Mouse (Mus musculus) spleen, embryonic (tissue): Measurements from ENCODE around the gene Usp48.

Experiments
- CTCF ChIA-PET: fragments of 350-600 bp; sonication (Branson Sonifier 250); formaldehyde crosslinking; loops from one replicate; lab custom pipeline; 2022; lab: Charles Lee

Usp48 gene

DNA sequence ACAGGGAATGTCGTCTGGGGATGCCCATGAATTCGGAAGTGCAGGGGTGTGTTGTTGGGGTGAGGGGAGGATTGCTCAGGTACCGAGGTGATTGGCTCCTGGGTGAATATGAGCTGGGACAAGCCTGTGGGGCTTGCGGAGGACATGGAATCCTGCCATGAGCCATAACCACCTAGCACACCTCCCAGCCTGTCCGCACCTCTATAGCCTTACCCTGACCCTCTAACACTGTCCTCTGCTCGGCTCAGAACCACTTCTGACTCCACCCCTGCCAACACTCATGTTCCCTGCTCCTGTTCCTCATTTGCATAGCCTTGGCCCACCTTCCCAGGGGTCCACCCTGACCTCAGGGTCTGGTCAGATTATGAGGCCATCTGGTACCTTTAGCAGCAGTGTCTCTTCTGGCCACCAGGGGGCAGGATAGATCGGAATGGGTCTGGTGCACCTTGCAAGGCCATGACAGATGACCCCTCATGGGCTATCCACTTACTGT is 89.5 kb downstream of the Usp48 start:
- CTCF ChIA-PET: interaction anchor here (0.6 kb wide), 1 partner anchor 11 kb away, joined by 5 read pairs; no protein-coding TSS in a partner anchor

DNA sequence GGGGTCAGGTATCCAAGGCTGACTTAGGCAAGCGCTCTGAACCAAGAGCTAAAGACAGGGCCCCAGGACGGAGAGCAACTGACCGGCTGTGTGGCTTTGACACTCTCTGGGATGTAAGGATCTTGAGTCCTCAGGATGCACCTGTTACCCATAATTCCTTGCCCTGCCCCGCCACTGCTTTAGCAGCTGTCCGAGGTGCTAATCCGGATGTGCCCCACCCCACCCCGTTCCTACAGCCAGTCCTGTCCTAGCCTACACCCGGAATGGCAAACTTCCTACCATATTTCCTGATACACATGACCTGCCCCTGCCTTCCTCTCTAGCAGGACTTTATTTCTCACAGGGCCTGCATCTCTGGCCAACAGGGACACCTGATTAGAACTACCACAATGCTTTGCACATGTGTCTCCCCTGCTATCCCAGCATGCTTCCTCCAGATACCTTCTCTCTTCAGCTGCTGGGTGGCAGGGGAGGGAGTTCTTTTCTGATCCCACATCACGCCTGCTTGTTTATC is 91.3 kb downstream of the Usp48 start:
- CTCF ChIA-PET: interaction anchor here (1.1 kb wide), 2 partner anchors 9 to 37 kb away, joined by 3 read pairs; no protein-coding TSS in a partner anchor

DNA sequence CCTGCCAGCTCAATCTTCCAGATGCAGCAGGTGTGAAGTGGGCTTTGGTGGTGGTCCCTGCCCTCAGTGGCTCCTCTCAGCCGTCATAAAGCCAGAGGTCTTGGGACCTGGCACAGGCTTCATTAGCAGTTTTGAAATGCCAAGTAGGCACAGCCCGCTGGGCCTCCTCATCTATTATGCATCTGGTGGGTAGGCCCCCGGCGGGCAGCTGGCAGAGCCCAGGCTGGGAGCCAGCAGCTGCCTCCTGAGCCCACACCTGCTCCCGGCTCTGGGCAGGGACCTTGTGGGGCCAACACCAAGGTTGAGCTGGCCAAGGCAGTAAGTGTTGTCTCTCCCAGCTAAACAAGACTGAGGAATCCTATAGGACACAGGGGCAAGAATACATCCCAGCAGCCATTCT is 92.7 kb downstream of the Usp48 start:
- CTCF ChIA-PET: interaction anchor here (0.5 kb wide), 1 partner anchor 854 kb away, joined by 3 read pairs; no protein-coding TSS in a partner anchor

DNA sequence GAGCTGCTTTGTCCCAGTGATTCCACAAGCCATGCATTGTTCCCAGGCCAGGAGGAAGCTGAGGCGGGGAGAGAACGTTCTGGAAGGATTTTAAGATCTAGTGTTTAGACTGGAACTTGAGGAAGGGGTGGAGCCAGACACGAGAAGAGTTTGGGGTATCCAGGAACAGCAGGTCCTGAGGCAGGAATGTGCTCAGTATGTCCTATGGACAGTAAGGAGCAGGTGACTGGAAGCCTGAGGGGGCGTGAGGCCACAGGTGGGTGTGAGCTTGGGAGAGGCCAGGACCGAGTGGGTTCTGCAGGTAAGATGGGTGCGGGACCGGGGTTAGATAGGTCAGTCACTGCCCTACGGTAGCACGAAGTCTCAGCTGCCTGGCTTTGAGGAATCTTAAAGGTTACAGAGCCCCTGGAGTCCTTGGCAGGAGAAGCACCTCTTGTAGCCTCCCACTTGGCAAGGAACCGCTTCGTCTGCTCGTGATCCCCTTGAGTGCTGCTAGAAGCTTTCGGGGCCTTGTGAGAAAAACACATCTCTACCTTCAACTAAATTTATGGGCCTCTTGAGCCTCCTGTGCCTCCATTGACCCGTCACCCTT is 93.8 kb downstream of the Usp48 start:
- CTCF ChIA-PET: interaction anchor here (0.6 kb wide), 1 partner anchor 26 kb away, joined by 4 read pairs; no protein-coding TSS in a partner anchor

DNA sequence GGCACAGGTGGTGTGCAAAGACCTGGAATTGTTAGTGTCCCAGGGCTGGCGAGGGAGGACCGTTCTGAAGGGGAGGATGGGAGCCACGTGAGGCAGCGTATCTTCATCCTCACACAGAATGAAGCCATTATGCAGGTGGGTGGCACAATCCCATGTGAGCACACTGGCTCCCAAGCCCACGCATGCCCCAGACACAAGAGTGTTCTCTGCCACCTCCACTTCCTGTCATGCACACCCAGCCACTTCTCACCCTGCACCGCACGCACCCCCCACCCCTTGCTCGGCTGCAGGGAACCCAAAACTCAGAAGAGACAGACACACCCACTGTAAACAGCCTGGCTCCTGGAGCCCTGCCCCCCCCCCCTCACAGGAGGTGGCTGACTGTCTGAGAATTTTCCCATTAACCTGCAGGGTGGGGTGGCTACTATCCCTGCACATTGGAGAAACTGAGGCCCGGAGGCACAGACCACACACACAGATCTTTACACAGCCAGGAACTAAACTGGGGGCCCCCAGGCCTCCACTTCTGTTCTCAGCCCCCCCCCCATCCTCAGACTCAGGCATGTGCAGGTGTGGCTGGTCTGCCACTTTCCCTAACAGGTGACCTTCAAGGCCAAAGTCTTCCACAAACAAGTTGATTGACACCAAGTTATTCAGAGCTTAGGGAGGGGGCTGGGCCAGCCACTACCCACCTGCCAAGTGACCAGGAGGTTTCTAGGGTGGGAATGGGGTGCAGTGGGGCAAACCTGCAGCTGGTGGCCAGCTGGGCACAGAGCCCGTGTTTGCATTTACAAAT is 98.8 kb downstream of the Usp48 start:
- CTCF ChIA-PET: no interaction called here

DNA sequence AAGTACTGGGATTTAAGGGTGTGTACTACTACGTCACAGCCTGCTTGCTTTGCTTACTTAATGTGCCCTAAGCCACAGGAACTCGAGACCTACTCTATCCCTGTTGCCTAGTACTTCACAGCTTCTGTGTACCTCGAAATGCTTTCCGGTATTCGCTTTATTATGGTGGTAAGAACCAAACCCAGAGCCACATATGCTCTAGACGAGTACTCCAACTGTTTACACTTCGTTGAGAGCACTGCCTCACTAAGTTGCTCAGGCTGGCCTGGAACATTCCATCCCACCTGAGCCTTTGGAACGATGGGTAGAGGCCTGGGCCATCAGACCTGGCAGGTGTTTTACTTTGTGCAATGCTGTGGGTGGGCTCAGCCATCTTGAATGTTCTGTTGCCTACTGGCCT is 101.7 kb downstream of the Usp48 start:
- CTCF ChIA-PET: no interaction called here

DNA sequence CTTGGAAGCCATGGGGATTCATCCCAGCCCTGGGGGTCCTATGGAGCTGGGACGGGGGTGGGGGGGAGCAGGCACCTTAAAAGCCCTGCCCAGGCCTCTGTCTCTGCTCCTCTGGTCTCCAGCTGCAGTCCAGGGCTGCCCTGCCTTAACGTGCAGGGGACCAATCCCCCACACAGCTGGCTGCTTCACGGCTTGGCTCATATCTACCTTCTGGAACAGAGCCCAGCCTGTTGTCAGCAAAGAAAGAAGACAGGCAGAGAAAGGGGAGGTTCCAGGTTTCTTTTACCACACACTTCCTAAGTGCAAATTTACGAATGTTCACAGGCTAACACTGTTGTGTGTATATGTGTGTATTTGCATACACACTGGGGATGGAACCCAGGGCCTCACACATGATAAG is 102.3 kb downstream of the Usp48 start:
- CTCF ChIA-PET: no interaction called here

DNA sequence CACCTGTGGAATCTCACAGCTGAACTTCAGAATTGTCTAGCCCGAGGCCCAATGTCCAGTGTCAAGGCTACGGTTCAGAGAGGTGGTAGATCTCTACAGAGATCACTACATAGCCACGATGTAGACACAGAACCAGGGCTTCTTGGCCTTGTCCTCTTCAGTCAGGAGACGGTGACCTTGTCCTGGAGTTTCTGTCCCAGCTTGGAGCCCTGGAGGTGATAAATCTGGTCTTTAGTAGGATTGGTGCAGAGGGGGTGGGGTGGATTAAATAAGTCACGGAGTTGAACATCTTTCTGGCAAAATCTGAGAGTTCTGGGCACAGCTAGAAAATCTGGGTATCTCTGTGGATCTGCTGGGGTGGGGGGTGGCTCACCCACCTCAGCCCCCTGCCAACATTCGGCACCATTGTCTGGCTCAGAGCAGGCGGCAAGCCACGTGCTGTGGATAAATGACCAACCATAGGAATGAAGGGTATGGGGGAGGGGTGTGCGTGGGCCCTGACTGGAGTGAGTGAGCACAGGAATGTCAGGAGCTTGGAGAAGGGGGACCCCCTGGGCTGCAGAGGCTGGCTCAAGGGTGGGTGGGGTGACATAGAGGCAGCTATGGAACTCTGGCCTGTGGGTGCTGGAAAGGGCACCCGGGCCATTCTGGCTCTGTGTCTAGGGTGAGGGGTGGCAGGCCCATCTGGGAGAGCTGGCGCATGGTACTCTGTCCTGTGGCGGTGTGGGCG is 103.8 kb downstream of the Usp48 start:
- CTCF ChIA-PET: no interaction called here

DNA sequence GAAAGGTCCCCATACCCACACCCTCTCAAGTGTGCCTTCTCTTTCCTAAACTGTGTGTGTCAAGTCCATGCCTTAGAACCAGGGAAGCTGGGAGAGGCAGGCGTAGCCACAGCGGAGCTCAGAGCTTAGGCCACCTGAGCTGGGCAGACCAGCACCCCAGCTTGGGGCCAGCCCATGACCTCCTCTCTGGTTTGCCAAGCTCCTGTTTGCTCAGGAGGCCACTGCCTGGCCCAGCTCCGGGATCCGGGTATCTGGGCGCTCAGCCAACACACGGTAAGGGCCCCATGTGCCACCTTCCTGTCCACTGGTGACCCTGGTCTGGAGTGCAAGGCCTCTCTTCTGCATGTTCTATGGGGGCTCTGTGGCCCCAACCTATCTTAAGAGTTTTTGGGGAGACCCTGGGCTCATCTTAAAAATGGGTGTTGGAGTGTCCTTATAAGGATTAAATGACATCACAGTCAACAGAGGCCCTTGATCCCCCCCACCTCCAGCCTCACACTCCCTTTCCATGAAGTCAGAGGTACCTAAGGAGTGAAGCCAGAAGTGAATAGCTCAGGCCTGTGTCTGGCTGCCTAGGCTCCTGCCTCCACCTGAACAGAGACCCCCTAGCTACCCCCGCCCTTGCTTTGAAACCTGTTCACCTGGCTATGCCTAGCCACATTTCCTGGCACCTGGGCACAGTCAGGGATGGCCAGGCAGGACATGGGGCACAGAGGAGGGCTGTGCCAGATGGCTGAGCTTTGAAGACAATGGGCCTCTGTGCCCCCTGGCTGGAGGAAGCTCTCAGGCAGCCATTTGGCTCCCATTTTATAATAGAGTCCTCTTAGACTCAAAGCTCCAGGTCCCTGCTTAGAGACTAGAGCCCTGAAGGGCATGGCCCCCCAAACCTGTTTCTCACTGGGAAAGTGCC is 104.8 kb downstream of the Usp48 start:
- CTCF ChIA-PET: interaction anchor here (0.7 kb wide), 1 partner anchor 22 kb away, joined by 3 read pairs; no protein-coding TSS in a partner anchor

DNA sequence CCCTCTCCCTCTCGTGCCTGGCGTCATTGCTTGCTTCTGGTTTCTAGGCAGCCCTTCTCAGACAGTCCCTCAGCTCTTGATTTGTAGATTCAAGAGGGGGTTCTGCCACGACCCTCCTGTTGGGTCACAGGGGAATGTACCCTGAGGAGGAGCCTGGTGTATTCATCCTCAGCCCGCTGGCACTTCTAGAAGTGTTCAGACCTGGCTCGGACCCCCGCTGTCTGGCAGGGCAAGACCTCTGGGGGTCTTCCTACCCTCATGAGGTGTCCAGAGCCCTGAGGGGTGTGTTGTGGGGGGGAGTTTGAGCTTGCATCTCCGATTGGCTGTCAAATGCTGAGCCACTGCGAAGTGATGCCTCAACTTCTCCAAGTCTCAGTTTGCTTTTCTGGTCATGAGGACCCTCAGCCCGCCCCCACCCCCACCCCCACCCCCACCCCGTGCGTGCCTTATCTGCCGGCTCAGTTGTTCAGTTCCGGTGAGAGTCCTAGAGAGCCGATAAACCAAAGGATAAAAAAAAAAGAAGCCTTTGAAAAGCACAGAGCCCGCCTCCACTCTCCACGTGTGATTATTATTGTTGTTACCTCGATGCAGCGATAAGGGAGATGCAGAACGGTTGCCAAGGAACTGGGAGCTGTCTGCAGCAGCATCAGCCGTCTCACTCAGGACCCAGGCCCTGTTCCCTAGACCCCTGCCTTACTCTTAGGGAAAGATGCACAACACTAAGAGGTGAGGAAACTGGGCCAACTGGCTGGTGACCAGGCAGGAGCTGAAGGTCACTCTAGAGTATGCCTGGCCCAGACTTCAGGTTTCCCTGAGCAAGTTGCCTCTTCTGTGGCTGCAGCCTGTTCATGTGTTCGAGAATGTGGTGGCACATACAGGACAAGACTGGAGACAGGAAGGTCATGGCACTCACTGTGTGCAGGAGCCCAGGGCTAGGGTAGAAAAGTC is 106.0 kb downstream of the Usp48 start:
- CTCF ChIA-PET: no interaction called here

DNA sequence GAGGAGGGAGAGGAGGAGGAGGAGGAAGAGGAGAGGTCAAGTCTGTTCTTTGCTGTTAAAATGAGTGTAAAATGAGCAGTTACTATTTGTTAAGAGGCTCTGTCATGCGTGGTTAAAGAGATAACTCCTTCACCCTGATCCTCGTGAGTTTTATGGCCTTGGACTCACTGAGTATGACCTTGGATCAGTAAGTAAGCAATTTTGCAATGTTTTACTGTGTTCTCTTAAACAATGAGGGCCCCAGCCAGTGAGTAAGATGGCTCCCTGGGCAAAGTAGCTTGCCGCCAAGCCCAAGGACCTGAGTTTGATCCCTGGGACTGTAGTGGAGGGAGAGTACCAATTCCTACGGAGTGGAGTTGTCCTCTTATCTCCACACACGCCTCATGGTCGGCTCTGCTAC is 107.4 kb downstream of the Usp48 start:
- CTCF ChIA-PET: no interaction called here

DNA sequence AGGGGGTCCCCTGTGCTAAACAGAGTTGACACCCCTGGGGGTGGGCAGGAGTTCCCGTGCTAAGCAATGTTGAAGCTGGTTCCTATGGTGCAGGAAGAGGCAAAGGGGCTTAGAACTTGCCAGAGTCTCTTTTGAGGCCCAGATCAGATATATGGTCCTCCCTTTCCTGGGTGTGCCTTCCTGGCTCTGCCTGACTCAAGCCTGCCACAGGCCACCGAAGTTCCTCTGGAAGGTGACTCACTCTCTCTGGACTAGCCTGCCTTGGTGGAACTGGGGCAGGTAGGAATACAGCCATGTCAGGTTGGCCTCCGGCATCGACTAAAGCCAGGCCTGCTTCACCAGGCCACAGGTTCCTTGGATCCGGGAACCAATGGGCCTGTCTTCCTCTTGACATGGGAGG is 109.5 kb downstream of the Usp48 start:
- CTCF ChIA-PET: no interaction called here

DNA sequence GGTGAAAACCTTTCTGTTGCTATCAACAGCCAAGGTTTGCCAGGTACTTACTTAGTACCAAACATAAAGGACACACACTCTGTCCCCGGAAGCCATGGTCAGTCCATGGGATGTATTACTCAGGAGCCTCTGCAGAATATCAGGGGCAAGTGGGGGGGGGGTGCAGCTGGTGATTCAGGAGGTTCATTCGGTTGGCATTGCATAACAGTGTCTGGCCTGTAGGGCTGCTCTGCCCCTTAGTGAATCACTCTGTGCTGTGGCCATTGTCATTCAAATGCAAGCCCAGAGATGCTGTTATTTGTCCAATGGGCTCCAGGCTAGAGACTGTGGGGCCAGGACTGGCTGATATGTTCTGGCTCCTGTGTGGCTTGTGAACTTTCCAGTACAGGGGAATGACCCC is 111.0 kb downstream of the Usp48 start:
- CTCF ChIA-PET: no interaction called here

DNA sequence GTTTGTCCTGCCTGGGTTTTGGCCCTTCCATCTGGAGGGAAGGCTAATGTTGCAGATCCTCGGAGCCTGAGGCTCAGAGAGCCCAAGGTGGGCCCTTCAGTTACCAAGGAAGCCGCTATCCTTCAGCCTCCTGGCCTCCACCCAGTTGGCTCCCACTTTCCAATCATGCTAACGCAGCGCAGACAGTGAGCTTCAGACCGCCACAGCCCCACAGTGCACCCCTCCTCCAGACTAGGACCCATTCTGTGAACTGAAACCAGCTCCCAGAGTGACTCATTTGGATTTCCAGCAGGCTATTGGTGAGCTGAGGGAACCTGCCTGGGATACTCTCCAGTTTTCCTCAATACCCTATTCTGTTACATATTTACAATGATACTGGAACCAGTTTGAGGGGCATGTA is 111.8 kb downstream of the Usp48 start:
- CTCF ChIA-PET: no interaction called here

DNA sequence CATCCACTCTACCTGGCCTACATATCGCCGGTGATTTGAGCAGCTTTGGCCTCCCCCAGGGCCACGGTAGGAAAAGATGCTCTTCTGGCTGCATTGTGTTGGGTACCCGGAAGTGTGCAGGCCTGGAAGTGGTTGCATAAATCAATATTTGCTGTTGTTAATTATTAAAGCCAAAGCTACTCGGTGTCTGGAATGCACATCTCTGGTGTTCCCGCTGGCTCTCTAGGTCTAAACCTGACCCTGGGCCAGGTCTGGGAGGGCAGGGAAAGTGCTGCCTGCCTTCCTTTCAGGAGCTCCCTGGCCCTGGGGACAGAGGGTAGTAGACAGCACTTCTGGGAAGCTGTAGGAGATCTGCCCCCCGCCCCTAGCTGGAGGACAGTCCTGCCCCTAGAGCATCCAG is 113.0 kb downstream of the Usp48 start:
- CTCF ChIA-PET: no interaction called here

DNA sequence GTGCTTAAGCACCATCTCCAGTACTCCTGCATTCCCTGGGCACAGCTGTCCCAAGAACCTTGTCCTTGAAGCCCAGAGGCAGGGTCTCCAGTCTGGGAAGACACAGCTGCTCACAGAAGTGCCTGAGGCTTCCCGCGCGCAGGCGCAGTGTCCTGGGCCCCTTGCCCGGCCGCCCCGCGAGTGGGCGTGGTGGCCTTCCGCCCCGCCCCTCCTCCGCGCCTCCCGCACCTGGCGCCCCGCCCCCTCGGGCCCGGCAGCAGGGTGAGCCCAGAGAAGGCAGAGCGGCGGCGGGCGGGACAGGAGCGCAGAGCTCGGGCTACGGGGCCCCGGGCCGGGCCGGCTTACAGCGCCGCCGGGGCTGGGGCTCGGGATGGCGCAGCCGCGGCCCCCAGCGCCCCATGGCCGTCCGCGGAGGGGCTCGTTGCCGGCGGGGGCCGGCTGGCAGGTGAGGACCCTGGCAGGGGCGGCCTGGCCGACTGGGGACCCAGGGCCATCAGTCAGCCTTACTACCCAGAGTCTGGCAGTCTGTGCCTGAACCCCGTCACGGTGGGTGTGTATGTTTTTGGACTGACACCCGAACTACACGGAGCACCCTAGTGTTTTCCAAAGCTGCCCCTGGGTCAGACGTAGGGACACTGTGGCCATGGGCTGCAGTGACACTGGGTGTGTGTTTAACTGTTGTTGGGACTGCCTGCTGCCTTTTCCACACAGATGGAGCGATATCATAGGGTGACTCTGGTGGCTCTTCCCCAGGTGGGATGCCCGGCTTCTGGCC is 113.8 kb downstream of the Usp48 start:
- CTCF ChIA-PET: no interaction called here
